Mouse (Mus musculus): Measurements from ENCODE around the gene Tfrc.

Gene Tfrc

DNA sequence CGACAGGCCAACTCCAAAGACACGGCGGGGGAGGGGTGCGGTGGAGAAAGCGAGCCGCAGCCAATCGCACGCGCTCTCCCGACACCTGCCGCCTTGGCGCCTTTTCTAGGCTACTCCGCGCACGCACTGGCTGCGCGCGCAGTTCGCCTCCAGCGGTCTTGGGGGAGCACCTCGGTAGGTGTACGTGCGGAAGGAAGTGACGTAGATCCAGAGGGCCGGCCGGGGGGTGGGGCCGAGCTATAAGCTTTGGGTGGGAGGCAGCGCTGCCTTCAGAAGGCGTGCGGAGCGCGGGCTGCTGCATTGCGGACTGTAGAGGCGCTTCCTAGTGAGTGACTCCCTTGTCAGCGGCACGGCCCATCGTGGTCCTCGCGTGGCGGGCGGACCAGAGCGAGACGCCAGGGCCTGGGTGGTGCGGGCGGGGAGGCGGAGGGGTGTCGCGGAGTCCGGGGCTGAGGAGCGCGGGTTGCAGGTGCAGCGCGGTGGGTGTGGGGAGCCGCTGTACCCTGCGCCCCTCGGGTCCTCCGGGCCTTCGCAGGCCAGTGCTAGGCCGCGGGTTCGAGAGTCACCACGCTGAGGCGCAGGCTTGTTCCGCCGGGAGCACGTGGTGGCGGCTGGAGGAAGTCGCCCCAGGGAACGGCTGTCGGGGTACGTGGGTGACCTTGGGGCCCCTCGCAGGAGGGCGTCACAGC, at the start of gene Tfrc:
Tfrc (plus strand) TSS at position 209 of the 689 bp plus-strand sequence.
- peak; percentile 98 for DNase-seq (ENCODE audit: low read depth)

DNA sequence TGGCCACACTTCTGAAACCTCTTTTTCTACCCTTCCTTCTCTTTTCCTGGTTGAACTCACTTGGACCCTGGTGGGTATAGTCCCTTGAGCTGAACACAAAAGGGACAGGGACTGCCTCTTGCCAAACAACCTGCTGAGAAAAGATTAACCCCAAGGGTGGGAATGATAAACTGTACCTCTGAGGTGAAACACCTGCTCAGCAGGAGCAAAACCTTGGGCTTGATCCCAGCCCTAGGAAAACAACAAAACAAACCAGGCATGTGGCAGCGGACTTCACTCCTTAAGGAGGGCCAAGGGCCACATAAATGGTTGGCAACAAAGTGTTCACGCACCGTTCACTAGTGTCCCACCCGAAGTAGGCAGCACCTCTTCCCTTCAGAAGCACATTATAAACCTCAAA, 49.2 kb upstream of the Tfrc start:
- DNase-seq (ENCODE audit: low read depth): no peak

DNA sequence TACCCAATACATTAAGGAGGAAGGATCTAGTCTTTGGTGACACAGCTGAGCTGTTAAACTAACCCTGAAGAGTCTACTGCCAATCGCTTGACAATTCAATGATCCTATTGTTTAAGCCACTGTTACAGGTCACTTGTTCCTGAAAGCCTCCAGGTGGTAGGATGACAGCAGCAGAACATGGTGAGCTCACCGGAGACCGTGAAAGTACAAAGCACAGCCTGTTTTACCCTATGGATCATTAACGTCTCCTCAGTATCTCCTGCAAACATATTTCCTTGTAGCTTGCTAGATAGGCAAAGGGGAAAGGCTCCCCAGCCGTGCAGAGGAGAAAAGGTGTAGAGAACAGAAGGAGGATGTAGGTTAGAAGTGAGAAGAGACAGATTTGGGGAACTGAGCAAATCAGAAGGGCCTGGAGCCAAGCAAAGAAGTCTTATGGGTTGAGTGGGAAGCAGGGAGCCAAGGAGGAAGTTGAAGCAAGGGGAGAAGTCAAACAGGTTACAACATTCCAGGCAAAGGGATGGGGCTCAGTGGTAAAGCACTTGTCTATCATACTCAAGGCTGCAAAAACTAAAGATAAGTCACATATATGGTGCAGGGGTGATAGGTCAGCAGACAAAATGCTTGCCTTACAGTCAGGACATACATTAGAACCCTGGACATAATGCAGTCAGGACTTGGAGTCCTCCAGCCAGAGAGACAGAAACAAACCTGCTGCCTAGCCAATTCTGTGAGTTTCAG, 45.5 kb upstream of the Tfrc start:
- no peak for DNase-seq (ENCODE audit: low read depth)

DNA sequence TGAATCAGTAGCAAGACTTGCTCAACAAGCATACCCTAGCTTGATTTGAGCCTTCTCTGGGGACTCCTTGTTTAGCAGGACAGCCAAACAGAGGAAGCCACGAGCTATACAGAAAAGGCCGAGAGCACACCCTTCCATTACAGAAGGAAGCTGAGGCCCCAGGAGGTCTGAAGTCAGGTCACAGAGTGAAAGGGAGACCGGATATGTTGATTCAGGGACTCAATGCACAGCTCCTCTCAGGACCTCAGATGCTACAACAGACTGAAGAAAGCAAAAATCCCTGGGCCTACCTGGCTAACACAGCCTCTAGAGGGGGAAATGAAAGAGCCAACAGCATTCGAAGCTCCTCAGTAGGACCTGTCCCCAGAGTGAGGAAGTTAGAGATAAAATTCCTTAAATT, 41.4 kb upstream of the Tfrc start:
- no peak for DNase-seq (ENCODE audit: low read depth)

DNA sequence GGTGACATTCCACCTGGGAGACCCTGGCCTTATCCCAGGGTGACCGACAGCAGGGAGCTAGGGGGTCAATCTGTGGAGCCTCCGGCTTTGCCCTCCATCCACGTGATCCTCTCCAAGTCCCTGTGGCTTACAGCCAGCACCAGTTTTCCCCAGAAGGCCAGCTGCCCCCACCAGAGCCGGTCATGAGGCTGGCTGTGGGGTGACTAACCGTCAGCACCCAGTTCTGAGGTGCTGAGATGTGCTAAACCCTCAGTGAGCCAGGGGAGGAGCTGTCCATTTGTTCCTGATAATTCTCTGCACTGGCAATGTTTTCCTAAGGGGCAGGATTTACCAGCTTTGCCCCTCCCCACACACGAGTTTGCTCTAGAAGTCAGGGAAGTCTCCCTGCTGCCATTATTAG, 40.3 kb upstream of the Tfrc start:
- DNase-seq (ENCODE audit: low read depth): no peak

DNA sequence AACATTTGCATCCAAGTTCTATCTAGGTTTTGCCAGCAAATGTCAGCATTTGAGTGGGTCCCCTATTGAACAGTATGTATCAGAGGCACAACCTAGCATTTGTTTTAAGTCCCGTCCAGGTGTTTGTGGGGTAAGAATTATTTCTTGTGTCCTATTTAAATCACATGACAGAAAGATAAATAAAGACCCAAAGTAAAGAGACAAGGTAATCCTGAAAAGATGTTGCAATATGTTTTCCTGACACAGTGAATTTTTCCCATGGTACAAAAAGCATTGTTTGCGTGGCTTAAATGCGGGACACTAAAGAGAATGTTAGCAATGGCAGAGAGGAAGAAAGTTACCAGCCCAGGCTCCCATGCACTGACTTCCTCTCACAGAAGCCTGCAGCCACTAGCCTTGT, 38.7 kb upstream of the Tfrc start:
- DNase-seq (ENCODE audit: low read depth): no peak

DNA sequence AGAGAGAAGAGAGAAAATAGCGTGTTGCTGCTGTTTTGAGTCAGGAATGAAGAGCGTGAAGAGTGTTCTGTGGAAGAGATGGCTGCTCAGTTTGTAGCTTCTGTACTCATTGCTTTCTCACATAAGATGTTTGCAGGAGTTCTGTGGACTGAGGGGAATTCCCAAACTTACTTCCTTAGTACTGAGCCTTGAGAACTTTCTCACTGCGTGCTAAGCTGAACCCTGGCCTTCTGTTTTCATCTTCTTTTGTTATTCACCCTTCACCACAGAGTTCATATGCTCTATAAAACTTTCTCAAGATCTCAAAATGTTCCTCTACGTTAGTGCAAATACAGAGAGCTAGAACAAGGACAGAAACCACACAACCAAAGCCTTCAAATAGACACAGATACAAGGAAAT, 36.2 kb upstream of the Tfrc start:
- no peak for DNase-seq (ENCODE audit: low read depth)

DNA sequence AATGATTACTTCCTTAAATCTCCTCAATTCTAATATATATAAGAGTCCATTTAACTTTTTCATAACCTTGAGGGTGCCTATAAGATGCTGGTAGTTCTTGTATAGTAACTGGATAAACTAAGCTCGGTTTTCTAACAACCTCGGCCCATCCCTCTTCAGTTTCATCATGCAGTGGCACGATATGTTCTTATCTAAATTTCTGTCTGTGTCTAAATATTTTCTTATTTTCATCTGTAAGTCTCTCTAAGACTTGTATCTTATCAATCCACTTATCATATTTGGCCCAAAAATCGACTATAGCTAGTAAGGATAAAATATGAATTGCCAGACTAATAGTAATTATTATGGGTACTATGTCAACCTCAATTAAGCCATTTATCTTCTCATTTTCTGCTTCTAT, 22.2 kb upstream of the Tfrc start:
- no peak for DNase-seq (ENCODE audit: low read depth)

DNA sequence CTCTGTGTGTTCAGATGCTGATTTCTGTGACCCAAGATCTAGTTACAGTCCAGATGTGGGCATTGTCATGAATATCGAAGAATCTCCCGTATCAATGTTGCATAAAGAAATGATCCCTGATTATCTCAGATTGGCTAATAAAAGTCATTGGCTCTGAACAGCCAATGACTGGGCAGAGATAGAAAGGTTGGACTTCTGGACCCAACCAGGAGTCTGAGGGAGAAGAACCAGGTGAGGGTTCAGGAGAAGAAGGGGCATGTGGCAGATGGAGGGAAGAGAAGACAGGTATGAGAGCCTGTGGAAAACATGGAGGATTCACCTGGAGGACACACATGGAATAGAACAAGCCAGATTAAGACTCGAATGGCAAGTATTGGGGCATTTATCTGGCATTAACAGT, 20.2 kb upstream of the Tfrc start:
- DNase-seq (ENCODE audit: low read depth): no peak

DNA sequence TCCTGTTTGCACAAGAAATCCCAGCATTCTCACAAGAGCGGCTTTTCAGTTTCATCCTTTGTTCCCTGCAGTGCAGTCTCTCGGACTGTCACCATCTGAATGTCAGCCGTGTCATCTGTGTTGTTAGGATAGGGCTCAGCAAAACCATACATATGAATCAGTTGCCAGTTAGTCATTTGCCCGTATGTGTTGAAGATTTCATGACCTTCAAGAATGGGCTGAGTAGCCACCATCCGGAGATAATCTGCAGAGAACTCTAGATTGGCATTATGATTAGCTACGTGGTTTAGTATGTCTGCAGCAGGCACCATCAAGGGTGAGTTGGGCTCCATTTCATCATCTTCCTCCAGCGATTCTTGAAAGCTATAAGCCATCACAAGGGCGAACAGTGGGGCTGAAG, 17.2 kb upstream of the Tfrc start:
- no peak for DNase-seq (ENCODE audit: low read depth)

DNA sequence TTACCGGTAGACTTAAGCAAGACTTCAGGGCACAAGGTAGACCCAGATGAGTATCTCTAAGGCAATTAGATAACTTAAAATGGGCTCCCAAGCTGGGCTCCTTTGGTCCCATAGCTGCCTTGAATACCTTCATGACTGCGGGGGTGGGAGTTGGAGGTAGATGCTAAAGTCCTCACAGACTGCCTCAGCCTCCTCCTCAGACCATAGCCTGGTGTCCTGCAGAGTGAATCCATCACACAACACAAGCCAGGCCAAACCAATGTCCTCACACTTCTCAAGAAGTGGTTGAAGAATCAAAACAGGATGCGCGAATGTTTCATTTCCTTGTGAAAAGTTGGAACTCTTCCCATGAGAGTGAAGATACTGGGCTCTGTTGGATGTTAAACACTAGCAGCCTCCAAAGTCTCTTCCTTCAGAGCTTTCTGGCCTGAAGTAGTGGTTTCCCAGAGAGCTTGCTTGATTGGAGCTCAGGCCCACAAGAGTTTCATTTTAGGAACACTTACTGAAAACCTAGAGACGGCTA, 15.4 kb upstream of the Tfrc start:
- no peak for DNase-seq (ENCODE audit: low read depth)

DNA sequence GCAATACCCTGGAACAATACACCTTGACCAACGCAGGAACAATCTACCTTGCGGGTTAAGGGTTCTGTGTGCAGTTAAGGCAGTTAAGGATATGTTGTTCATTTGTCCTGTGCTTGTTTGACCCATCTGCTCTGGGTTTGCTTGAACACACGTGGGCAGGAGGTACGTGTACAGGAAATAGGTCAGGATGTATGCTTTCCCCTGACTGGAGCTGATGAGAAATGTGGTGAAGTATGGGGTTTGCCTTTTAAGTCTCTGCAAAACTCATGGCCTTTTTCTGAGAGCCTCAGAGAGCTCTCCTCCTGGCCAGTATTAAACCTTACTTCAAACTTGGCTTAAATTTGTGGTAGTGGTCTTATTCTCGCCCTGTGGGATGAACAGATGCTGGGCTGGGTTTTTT, 14.8 kb upstream of the Tfrc start:
- DNase-seq (ENCODE audit: low read depth): no peak

DNA sequence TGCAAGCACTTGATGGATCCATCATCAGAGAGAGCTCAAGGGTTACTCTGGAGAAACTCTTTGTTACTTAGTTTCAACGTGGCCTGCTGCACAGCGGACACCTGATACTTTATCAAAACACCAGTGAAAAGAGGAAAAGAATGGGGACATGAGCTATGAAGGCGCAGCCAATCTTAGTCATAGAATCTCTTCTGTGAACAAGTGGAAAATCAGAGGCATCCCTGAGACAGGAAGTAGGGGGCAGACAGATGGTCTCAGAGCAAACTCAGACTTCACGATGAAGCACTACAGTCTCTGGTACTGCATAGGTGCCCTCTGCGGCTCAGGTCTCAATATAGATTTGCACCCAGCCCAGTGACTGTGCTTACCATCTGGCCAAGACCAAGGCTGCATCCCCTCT, 14.0 kb upstream of the Tfrc start:
- no peak for DNase-seq (ENCODE audit: low read depth)

DNA sequence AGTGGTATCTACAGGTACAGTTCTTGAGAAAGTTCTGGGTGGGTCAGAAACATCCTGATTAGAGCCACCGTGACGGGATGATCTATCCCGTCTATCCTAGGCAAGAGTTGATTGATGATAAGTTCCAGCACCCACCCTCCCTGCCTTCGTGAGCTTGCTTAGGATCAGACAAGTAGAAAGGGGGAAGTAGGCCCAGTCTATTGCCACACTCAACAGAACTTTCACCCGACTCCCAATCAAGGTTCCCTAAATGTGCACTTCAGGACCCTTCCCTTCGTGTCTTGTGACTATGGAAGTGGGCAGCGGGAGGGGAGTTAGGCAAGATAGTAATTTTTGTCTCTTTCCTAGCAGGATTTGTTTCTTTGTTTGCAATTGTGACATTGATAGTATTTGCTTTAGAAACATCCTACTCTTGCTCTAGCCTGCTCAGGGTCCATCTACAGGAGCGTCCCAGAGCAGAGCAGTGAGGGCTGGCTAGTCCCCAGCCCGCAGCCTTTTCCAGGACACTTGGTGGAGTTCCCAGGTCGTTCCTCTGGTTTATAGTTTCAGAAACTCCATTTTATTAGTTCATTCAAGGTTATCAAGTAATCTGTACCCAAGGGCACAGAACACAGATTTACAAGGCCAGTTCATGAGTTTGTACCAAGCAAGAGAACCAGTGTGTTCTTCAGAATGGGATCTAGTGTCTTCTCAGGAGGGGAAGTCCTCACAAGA, 13.4 kb upstream of the Tfrc start:
- no peak for DNase-seq (ENCODE audit: low read depth)

DNA sequence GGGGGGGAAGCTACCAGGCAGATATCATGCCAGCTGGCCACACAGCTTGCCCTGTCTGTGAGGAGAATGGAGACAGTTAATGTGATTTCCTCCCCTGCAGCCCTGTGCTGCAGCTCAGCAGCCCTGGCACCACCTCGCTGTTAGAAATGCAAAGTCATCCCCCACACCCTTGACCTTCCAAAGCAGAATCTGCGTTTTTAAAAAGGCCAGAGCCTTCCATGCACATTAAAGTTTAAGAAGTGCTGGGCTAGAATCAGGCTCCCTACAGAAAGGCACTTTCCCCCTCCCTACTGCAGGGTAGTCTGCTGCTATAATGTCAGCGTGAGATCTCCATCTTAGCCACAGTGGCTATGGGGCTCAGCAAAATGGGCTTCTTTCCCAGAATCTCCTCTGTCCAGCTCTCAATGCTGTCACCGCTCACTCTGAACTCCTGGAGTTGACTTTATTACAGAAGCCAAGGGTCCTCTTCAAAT, 10.8 kb upstream of the Tfrc start:
- no peak for DNase-seq (ENCODE audit: low read depth)

DNA sequence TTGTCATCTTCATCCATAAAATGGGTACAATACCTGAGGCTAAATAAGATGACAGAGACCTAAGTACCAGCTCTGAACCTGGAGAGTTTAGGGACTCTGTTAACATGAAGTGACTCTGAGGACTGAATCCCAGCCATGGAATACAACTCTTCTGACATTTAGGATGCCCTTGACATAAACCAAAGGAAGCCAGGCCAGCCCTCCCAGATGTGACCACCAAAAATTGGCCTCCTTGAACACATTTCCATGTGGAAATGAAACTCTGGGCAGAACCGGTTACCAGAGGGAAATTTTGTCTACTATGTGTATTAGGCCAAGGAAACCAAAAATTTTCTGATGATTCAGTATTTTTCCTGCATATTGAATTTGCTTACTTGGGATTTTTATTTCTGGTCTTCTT, 9.6 kb upstream of the Tfrc start:
- DNase-seq (ENCODE audit: low read depth): no peak

DNA sequence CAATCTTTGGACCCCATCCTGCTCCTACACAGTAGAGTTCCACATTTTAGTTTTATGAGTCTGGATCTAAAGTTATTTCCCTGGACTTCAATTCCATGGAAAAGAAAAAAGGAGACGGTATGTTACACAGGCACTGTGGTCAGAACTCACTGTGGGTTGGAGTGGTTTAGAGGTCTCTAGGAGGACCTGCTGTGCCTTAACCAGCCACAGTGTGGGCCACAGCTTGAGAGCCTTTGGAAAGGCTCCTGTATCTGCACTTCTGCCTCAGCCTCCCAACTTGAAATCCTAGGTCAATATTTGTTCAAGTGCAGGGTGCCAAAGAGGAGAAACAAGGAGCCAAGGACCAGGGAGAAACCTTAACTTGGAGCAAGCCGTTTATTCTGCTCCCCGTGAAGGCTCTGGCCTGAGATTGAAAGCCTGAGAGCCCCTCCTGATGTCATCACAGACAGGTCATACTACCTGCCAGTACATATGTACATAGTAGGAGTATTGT, 6.5 kb upstream of the Tfrc start:
- no peak for DNase-seq (ENCODE audit: low read depth)

DNA sequence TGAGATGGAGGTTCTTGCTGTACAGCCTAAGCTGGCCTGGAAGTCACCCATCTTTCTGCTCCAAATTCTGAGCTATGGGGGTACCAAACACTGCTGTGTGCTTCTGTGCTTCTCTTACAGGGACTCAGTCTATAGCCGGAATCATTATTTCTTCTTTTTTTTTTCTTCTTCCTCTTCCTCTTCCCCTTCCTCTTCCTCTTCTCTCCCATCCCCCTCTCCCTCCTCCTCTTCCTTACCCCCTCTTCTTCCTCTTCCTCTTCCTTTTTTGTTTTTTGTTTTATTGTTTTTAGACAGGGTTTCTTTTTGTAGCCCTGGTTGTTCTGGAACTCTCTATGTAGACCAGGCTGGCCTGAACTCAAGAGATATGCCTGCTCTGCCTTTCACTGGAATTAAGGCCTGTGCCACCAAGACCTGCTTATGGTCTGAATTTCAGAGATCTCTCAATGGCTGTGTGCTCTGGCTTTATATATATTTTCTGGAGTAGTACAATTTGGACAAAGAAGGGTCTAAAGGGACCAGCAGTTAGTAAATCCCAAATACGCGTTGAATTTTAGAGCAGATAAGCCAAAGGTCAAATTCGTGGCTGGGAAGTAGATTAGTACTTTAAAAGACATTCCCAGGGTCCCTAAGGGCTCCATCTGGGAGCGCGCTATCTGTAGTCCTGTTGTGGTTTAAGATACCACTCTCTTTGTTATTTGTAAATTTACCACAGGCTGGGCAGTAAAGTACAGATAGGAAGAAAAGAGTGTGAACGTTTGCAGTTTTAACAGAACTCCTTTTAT, 967 bp upstream of the Tfrc start:
- DNase-seq (ENCODE audit: low read depth): no peak

DNA sequence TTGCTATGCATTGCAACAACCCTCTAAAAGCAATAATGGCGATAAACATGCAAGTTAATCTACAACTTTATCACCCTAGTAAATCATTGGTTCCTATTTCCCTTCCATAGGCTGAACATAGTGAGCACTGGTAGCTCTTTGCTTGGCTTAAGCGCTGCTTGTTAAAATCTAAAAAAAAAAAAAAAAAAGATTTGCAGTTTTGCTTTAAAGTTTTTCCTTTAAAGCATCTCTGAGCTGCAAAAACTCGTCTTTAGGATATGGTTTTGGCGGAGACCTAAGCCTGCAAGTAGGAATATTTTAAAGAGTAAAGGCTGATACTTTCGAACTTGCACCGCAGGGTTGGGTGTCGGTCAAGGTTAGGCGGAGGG, 392 bp upstream of the Tfrc start:
- no peak for DNase-seq (ENCODE audit: low read depth)

DNA sequence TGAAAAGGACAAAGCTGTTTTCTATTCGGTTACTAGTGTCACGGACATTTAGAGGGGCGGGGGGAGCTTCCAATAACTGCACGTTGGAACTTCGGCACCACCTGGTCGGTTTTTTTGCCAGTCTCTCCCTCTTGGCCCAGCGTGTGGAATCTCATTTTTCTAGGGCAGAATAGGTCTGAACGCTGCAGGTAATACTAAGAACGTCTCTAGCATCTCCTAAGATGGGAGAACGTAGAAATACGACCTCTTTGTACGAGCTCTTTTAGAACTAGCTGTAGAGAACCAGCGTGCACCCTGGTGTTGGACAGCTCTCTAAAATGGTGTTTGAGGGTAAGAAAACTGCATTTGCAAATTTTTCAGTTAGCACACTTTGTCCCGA, 670 bp downstream of the Tfrc start:
- no peak for DNase-seq (ENCODE audit: low read depth)

DNA sequence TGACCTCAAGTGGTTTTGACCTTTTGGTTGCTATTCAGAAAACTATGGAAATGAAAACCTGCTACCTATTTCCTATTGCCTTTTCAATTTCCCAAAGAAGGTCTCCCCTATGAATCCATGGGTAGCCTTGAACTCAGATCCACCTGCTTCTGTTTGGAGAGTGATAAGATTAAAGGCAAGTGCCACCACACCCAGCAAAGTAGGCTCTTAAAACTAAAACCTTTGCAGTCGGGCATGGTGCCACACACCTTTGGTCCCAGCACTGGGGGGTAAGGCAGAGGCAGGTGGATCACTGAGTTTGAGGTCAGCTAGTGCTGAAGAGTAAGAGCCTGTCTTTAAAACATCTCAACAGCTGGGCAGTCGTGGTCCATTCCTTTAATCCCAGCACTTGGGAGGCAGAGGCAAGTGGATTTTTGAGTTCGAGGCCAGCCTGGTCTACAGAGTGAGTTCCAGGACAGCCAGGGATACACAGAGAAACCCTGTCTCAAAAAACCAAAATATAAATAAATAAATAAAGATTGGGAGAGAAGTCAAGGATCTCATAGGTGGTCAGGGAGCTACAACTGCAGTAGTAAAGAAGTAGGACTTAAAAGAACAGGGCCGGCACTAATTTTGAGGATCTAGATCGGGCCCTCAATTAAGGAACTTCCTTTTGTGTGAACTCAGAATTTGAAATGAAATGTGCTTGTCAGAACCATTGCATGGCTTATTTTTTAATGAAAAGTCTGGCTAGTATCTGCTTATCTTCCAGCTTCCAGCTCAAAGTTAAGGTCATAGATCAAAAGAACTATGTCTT, 1.9 kb downstream of the Tfrc start:
- peak; percentile 68 for DNase-seq (ENCODE audit: low read depth)
